In the genomic region with DNA sequence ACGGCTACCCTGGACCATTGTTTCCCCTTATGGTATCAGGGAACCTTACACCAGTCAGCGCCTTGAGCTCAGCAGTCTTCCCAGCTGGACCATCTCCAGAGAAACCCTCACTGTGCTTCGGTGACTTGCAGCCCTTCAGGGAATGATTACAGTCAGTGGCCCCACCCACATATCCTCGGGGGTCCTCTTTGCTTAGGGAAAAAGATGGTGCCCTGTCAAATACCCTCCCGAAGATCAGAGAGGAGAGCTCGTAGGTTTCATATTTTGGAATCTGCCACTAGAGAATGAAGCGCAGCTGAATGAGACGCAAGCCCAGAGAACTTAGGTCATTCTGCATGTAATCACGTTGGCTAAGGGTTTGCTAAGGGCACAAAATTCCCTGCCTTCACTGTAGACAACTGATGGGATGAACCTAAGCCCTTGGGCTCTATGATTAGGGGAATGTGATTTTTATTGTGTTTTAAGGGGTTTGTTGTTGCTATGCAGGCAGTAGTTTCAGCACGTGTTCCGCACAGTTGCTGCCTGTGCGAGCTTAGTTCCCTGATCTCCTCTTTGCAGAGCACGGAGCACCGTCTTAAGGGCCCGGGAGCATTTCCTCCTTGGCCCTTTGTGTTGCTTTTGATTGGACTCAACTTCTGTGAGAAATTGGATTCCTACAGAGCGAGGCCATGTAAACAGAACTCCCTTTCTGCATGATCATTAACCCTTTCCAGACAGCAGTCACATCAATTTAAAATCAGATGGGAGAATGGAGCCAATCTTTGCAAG, we compare ENCODE assay signal across 8 mouse cellular contexts. TPM values are rescaled to one million over a fixed set of nuclear protein-coding genes. Genes with fewer than 3 reads are reported as not detected.
A peak's percentile ranks its signal among the peaks of the same experiment; 100 is the strongest.
DNase-seq lines count a peak whose midpoint lies in the region; ATAC-seq lines count a peak whose summit lies in the region.

No protein-coding gene starts in this region.

- H3K4me3 ChIP-seq in hindbrain, embryonic 13.5 days, result peak overlapping the region; percentile 0; the same call in 1 of the 2 replicates
- peak overlapping the region; percentile 10; the same call in 1 of the 2 replicates for H3K4me3 ChIP-seq in midbrain, embryonic 15.5 days

- no peaks in the 10 kb centered on the region for H3K36me3 ChIP-seq in hindbrain, embryonic 13.5 days
- no peaks in the 10 kb centered on the region for H3K36me3 ChIP-seq in midbrain, embryonic 15.5 days (replicated peaks)

- intact Hi-C loops in gastrocnemius, postnatal 14 days (cut with DNase I; ENCODE audit: low total_unique reads), result no loop called here

- peak overlapping the region; percentile 47 for H3K4me2 ChIP-seq in hindbrain, embryonic 13.5 days
- peak overlapping the region; percentile 43 for H3K4me2 ChIP-seq in midbrain, embryonic 15.5 days

- ATAC-seq in frontal cortex, adult (ENCODE audit: low TSS enrichment), result peak; percentile 73
- no peak for ATAC-seq in hindbrain, embryonic 13.5 days (ENCODE audit: low FRiP score)
- ATAC-seq in midbrain, embryonic 15.5 days (replicated peaks), result 0 out of 2 replicates have a peak, but pooled peaks have one; percentile 52
- ATAC-seq in inflammation-experienced regulatory T-cells, adult 6 months, result no peak

- H3K27me3 ChIP-seq in hindbrain, embryonic 13.5 days, result no peaks in the 10 kb centered on the region; the same call in 1 of the 2 replicates
- H3K27me3 ChIP-seq in midbrain, embryonic 15.5 days (replicated peaks), result no peaks in the 10 kb centered on the region

- 15% methylated on average over 16 of the region's 16 CpGs for WGBS in hindbrain, embryonic 13.5 days
- 8% methylated on average over 16 of the region's 16 CpGs for WGBS in midbrain, embryonic 15.5 days

- H3K4me1 ChIP-seq in hindbrain, embryonic 13.5 days (replicated peaks), result peaks cover 11% of the 10 kb centered on the region
- H3K4me1 ChIP-seq in midbrain, embryonic 15.5 days, result peaks cover 9% of the 10 kb centered on the region

- H3K9me3 ChIP-seq in hindbrain, embryonic 13.5 days, result no peaks in the 10 kb centered on the region
- H3K9me3 ChIP-seq in midbrain, embryonic 15.5 days, result no peaks in the 10 kb centered on the region

- H3K9ac ChIP-seq in hindbrain, embryonic 13.5 days, result peak overlapping the region; percentile 2
- H3K9ac ChIP-seq in midbrain, embryonic 15.5 days, result 0 out of 2 replicates have a peak overlapping the region, but pooled peaks have one; percentile 10

- DNase-seq in frontal cortex, postnatal 14 days (ENCODE audit: low spot score in 2 of 2), result no peak
- peak; percentile 70 for DNase-seq in embryo, embryonic 10.5 days (ENCODE audit: low spot score)
- DNase-seq in ovary, postnatal 10 days (ENCODE audit: low spot score), result no peak
- DNase-seq in gastrocnemius, postnatal 14 days, result no peak

- no peak overlapping the region for H3K27ac ChIP-seq in hindbrain, embryonic 13.5 days
- no peak overlapping the region for H3K27ac ChIP-seq in midbrain, embryonic 15.5 days

RNA-seq across cellular contexts. Expression of gene Elac2, which starts 21.7 kb away (rescaled TPM):
- polyA plus RNA-seq in hindbrain, embryonic 13.5 days (2015; fragmentation: Nextera tagmentation; extraction: Ambion mirVana), result 32.6 and 33.1 TPM in 2 replicates
- 31.0 and 31.9 TPM in 2 replicates for polyA plus RNA-seq in midbrain, embryonic 15.5 days (2015; fragmentation: Nextera tagmentation; extraction: Ambion mirVana)
- 10 to 100 TPM in 2 of 3 experiments, 1 to 10 TPM in 1; 7.7 to 13.9 (median 10.2) TPM for polyA plus RNA-seq in inflammation-experienced regulatory T-cells, adult 6 months (2017; shearing (Covaris generic))
- total RNA-seq in gastrocnemius, postnatal 14 days (2021), result 10 to 100 TPM; 19.4 to 21.2 TPM

Comparison
In these comparisons a context has a peak if more than half of its experiments do, and no peak if none do; other contexts are left out.
1. ATAC-seq: peak in frontal cortex, adult (single experiment) and midbrain, embryonic 15.5 days (single experiment); none in hindbrain, embryonic 13.5 days (single experiment) and inflammation-experienced regulatory T-cells, adult 6 months (single experiment).